Mouse (Mus musculus): ENCODE data around the gene Emilin2. TPM values are rescaled to one million over a fixed set of nuclear protein-coding genes. Genes with fewer than 3 reads are reported as not detected.
"Not testable (repeated sequence)": the region's sequence is repeated elsewhere in the genome, so short reads cannot be mapped to it uniquely, and the experiment has no call there.

Gene Emilin2
- polyA plus RNA-seq (2012; rRNA removed) = 1.8 and 2.0 TPM in 2 replicates

DNA sequence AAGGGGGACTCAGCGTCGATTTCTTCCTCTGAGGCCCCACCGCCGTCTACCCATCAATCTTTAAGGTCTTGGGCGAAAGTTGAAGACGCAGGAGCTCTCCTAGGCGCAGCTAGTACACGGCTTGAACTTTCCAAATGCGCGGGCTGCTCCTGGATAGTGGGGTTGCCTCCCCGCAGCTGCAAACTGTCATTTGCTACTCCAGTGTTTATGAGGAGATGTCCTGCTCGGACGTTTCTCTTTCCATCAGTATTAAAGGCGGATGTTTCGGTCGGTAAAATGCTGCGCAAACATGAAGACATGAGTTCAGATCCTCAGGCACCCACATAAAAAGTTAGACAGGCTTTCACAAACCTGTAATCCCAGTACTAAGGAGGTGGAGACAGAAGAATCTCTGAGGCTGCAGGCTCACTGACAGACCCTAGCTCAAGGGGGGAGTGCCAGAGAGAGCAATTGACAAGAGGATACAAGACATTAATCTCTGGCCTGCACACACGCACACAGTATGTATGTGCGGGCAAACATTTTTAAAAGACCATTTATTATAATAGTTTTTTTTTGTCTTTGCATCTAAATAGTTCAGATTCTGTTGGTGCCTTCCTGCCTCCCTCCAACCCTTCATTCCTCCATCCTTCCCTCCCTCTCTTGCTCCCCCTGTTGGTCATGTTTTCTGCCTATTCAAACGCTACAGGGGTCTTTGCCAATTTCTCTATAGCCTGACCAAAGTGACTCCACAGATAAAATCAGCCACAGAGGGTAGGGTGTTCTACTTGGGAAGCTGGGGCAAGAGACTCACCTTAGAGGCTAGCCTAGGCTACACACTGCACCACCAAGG lies at the start of gene Emilin2:
Gene Emilin2, minus strand, starts transcription at position 639 of the 832 bp plus-strand sequence.
- peak; percentile 52; the same call in 1 of the 2 replicates for TF ChIP-seq CTCF (IDR thresholded peaks at IDR 0.05; ENCODE audit: borderline replicate concordance, extremely low read depth, insufficient read depth, insufficient read length)
- TF ChIP-seq POLR2A (IDR thresholded peaks at IDR 0.05; ENCODE audit: borderline replicate concordance, extremely low read depth, insufficient read depth, insufficient read length, poor library complexity, severe bottlenecking) = no peak
- peak; percentile 39 for DNase-seq (ENCODE audit: low read depth)

DNA sequence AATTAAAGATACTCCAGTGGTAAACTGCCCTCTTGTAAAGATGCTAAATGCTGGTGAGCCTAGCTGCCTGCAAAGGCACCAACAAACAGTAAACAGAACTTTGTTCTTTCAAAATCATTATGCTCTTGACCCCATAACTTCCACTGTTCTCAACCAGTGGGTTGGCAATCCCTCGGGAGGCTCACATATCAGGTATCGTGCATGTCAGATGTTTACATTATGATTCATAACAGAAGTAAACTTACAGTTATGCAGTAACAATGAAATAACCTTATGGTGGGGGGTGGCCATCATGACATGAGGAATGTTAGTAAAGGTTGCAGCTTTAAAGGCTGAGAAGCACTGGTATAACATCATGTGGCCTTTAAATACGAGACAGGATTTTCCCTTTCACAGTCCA lies 43.7 kb upstream of the Emilin2 start:
- DNase-seq (ENCODE audit: low read depth) = no peak
- no peak for TF ChIP-seq POLR2A (IDR thresholded peaks at IDR 0.05; ENCODE audit: borderline replicate concordance, extremely low read depth, insufficient read depth, insufficient read length, poor library complexity, severe bottlenecking)
- no peak for TF ChIP-seq CTCF (IDR thresholded peaks at IDR 0.05; ENCODE audit: borderline replicate concordance, extremely low read depth, insufficient read depth, insufficient read length)

GRCm38 (mm10) chr17:71354205-71354604 lies 42.4 kb upstream of the Emilin2 start:
- TF ChIP-seq CTCF (IDR thresholded peaks at IDR 0.05; ENCODE audit: borderline replicate concordance, extremely low read depth, insufficient read depth, insufficient read length) (no peak), POLR2A (IDR thresholded peaks at IDR 0.05; ENCODE audit: borderline replicate concordance, extremely low read depth, insufficient read depth, insufficient read length, poor library complexity, severe bottlenecking) (no peak)

GRCm38 (mm10) chr17:71348188-71348587 lies 36.4 kb upstream of the Emilin2 start:
- TF ChIP-seq CTCF (IDR thresholded peaks at IDR 0.05; ENCODE audit: borderline replicate concordance, extremely low read depth, insufficient read depth, insufficient read length) (no peak), POLR2A (IDR thresholded peaks at IDR 0.05; ENCODE audit: borderline replicate concordance, extremely low read depth, insufficient read depth, insufficient read length, poor library complexity, severe bottlenecking) (no peak)

More at GRCm38 (mm10) chr17:71354205-71354604, 42.4 kb upstream of the Emilin2 start:
- no peak for DNase-seq (ENCODE audit: low read depth)

GRCm38 (mm10) chr17:71342006-71342405 lies 30.2 kb upstream of the Emilin2 start:
- TF ChIP-seq CTCF (IDR thresholded peaks at IDR 0.05; ENCODE audit: borderline replicate concordance, extremely low read depth, insufficient read depth, insufficient read length) (no peak), POLR2A (IDR thresholded peaks at IDR 0.05; ENCODE audit: borderline replicate concordance, extremely low read depth, insufficient read depth, insufficient read length, poor library complexity, severe bottlenecking) (no peak)
- DNase-seq (ENCODE audit: low read depth) = no peak

More at GRCm38 (mm10) chr17:71348188-71348587, 36.4 kb upstream of the Emilin2 start:
- no peak for DNase-seq (ENCODE audit: low read depth)

- TF ChIP-seq POLR2A (IDR thresholded peaks at IDR 0.05; ENCODE audit: borderline replicate concordance, extremely low read depth, insufficient read depth, insufficient read length, poor library complexity, severe bottlenecking) (no peak), CTCF (IDR thresholded peaks at IDR 0.05; ENCODE audit: borderline replicate concordance, extremely low read depth, insufficient read depth, insufficient read length) (no peak)
- no peak for DNase-seq (ENCODE audit: low read depth)
Observed at GRCm38 (mm10) chr17:71338627-71339026, 26.8 kb upstream of the Emilin2 start.

DNA sequence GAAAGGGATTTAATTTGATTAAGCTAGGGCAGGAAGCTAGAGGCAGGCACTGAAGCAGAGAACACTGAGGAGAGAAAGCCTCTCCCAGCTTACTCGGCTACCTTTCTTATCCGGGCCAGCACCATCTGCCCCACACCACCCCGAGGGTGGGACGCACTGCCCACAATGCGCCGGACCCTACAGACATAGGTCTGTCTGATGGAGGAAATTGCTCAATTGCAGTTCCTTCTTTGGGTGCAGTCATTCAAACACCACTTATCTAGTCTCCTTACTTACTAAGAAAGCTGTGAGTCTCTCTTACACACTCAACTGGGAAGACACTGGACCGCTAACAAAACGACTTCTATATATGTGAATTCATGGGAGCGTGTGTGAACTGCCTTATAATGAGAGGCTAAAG lies 25.8 kb upstream of the Emilin2 start:
- TF ChIP-seq CTCF (IDR thresholded peaks at IDR 0.05; ENCODE audit: borderline replicate concordance, extremely low read depth, insufficient read depth, insufficient read length) = no peak
- no peak for TF ChIP-seq POLR2A (IDR thresholded peaks at IDR 0.05; ENCODE audit: borderline replicate concordance, extremely low read depth, insufficient read depth, insufficient read length, poor library complexity, severe bottlenecking)
- no peak for DNase-seq (ENCODE audit: low read depth)

DNA sequence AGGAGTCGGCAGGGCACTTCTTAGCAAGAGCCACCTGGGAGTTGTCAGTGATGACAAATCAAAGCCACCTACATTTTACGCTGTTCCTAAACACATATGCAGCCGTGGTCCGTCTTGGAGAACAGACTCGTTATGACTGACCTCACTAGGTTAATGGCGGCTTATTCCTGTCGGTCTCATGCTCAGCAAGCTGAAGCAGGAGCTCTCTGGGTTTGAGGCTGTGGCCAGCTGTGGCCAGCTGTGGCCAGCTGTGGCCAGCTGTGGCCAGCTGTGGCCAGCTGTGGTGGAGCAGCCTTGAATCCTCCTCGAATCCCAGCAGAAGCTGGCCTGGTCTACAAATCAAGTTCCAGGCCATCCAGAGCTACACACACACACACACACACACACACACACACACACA lies 24.6 kb upstream of the Emilin2 start:
- TF ChIP-seq CTCF (IDR thresholded peaks at IDR 0.05; ENCODE audit: borderline replicate concordance, extremely low read depth, insufficient read depth, insufficient read length) = no peak
- no peak for TF ChIP-seq POLR2A (IDR thresholded peaks at IDR 0.05; ENCODE audit: borderline replicate concordance, extremely low read depth, insufficient read depth, insufficient read length, poor library complexity, severe bottlenecking)
- DNase-seq (ENCODE audit: low read depth) = no peak

- no peak for DNase-seq (ENCODE audit: low read depth)
- TF ChIP-seq POLR2A (IDR thresholded peaks at IDR 0.05; ENCODE audit: borderline replicate concordance, extremely low read depth, insufficient read depth, insufficient read length, poor library complexity, severe bottlenecking) = no peak
- no peak for TF ChIP-seq CTCF (IDR thresholded peaks at IDR 0.05; ENCODE audit: borderline replicate concordance, extremely low read depth, insufficient read depth, insufficient read length)
Observed at GRCm38 (mm10) chr17:71332298-71332697, 20.5 kb upstream of the Emilin2 start.

- not testable (repeated sequence) for DNase-seq (ENCODE audit: low read depth)
Observed at GRCm38 (mm10) chr17:71320731-71321130, 9.0 kb upstream of the Emilin2 start.

GRCm38 (mm10) chr17:71319361-71319760 lies 7.6 kb upstream of the Emilin2 start:
- no peak for DNase-seq (ENCODE audit: low read depth)
- TF ChIP-seq POLR2A (IDR thresholded peaks at IDR 0.05; ENCODE audit: borderline replicate concordance, extremely low read depth, insufficient read depth, insufficient read length, poor library complexity, severe bottlenecking) (no peak), CTCF (IDR thresholded peaks at IDR 0.05; ENCODE audit: borderline replicate concordance, extremely low read depth, insufficient read depth, insufficient read length) (no peak)

DNA sequence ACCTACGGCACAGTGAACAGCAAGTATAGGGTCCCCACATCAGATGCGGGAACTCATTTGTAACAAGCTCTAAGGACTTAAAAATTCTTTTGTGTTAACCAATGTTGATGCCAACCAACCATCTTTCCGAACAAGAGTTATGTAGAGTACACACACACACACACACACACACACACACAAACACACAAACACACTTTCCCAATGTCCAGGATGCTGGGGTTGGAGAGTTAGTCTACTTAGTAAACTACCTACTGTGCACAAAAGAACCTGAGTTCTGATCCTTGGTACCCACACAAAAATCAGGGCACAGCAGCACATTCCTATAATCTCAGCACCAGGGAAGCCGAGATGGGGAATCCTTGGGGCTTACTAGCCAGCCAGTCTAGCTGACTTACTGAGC lies 5.8 kb upstream of the Emilin2 start:
- no peak for DNase-seq (ENCODE audit: low read depth)
- TF ChIP-seq POLR2A (IDR thresholded peaks at IDR 0.05; ENCODE audit: borderline replicate concordance, extremely low read depth, insufficient read depth, insufficient read length, poor library complexity, severe bottlenecking) = no peak
- no peak for TF ChIP-seq CTCF (IDR thresholded peaks at IDR 0.05; ENCODE audit: borderline replicate concordance, extremely low read depth, insufficient read depth, insufficient read length)
